Mouse (Mus musculus): ENCODE results near the gene Cfap61. TPM values are rescaled to one million over a fixed set of nuclear protein-coding genes. Genes with fewer than 3 reads are reported as not detected.

The Cfap61 gene
- polyA plus RNA-seq, 1 experiment from 2014 or later: 1.0 TPM

DNA sequence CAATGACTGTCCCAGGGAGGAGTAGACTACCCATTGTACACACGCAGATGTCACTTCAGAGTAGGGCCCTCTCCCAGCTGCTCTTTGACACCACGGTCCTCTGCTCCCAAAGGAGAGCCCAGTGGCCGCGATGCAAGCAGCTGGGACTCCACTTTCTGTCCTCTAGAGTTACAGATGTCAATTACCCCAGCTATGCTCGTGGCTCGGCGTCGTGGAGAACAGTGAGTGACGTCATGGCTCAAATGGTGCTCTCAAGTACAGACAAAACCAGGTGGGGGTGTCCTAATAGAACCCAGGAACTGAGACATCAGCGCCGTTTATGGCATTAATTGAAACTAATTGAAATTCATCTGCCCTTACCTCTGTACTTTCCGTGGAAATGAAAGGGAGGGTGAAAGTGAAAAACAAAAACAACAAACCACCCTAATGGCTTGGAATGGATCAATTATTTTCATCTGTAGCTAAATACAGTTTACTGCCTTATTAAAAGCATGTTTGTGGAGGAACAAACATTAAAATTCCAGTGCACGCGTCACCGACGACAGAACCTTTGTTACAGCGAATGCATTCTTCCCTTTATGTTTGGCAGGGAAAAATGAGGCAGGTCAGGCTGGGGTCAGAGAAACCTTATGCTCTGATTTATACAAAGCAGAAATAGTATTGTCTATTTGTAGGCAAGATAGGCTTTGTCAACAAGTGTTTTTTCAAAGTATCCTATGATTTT is 182.8 kb downstream of the Cfap61 start:
- H3K4me1 ChIP-seq: no peaks in the 10 kb centered on the region
- DNase-seq (ENCODE audit: low spot score): no peak
- H3K4me3 ChIP-seq: no peak overlapping the region
- H3K36me3 ChIP-seq: no peaks in the 10 kb centered on the region
- 72% methylated on average over 17 of the region's 17 CpGs for WGBS
- peaks cover 7% of the 10 kb centered on the region; the same call in 1 of the 2 replicates for H3K27me3 ChIP-seq (ENCODE audit: insufficient read depth, poor library complexity, severe bottlenecking)
- H3K27ac ChIP-seq: no peak overlapping the region
- H3K9me3 ChIP-seq: no peaks in the 10 kb centered on the region

- WGBS: 63% methylated on average over 3 of the region's 3 CpGs
- no peaks in the 10 kb centered on the region for H3K36me3 ChIP-seq
These were observed 183.4 kb downstream of the Cfap61 start for GRCm38 (mm10) chr2:146117915-146118403.

DNA sequence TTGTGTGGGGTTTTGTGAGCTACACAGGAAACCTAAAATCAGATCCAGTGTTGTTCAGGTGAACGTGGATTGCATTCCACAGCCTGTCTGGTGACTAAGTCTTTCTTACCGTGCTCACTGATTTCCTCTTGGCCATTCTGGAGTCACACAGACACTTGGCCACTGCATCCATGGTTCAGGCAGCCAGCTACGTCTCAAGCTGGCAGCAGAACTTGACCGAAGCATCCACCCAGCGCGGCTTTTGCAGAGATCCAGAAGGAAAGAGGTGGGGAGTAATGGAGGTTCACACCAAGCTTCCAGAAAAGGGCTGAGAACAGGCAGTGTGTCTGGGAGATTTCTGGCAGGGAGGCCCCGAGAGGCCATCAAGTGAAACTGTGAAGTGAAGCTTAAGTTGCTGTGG is 187.0 kb downstream of the Cfap61 start:
- Histone ChIP-seq H3K4me3 (no peak overlapping the region), H3K36me3 (no peaks in the 10 kb centered on the region), H3K4me1 (no peaks in the 10 kb centered on the region), H3K9me3 (no peaks in the 10 kb centered on the region), H3K27ac (no peak overlapping the region), H3K27me3 (ENCODE audit: insufficient read depth, poor library complexity, severe bottlenecking) (peaks cover 7% of the 10 kb centered on the region; the same call in 1 of the 2 replicates)
- no peak for DNase-seq (ENCODE audit: low spot score)
- WGBS: 82% methylated on average over 7 of the region's 7 CpGs

More at GRCm38 (mm10) chr2:146117915-146118403, 183.4 kb downstream of the Cfap61 start:
- H3K4me1 ChIP-seq: no peaks in the 10 kb centered on the region
- H3K4me3 ChIP-seq: no peak overlapping the region
- DNase-seq (ENCODE audit: low spot score): no peak
- H3K9me3 ChIP-seq: no peaks in the 10 kb centered on the region
- peaks cover 7% of the 10 kb centered on the region; the same call in 1 of the 2 replicates for H3K27me3 ChIP-seq (ENCODE audit: insufficient read depth, poor library complexity, severe bottlenecking)
- no peak overlapping the region for H3K27ac ChIP-seq

DNA sequence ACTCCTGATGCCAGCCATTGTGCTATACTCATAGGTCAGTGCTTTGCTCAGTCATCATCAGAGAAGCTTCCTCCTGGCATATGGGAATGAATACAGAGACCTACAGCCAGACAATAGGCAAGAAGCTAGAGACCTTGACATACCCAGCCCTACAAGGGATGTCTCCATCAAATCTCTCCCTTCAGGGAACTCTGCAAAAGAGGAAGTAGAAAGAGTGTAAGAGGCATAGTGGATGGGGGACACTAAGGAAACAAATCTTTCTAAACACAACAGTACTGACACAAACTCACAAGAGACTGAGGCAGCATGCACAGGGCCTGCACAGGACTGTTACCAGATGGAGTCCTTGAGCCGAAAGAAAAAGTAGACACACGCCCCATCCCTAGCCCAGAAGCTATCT is 190.5 kb downstream of the Cfap61 start:
- 64% methylated on average over 2 of the region's 2 CpGs for WGBS
- Histone ChIP-seq H3K36me3 (no peaks in the 10 kb centered on the region), H3K27me3 (ENCODE audit: insufficient read depth, poor library complexity, severe bottlenecking) (no peaks in the 10 kb centered on the region), H3K4me3 (no peak overlapping the region), H3K9me3 (no peaks in the 10 kb centered on the region), H3K4me1 (no peaks in the 10 kb centered on the region), H3K27ac (no peak overlapping the region)
- no peak for DNase-seq (ENCODE audit: low spot score)

- WGBS: 87% methylated on average over 6 of the region's 6 CpGs
- Histone ChIP-seq H3K27me3 (ENCODE audit: insufficient read depth, poor library complexity, severe bottlenecking) (no peaks in the 10 kb centered on the region), H3K27ac (no peak overlapping the region), H3K36me3 (no peaks in the 10 kb centered on the region), H3K4me1 (no peaks in the 10 kb centered on the region), H3K4me3 (no peak overlapping the region), H3K9me3 (no peaks in the 10 kb centered on the region)
- no peak for DNase-seq (ENCODE audit: low spot score)
These were observed 194.0 kb downstream of the Cfap61 start for GRCm38 (mm10) chr2:146128622-146129021.

DNA sequence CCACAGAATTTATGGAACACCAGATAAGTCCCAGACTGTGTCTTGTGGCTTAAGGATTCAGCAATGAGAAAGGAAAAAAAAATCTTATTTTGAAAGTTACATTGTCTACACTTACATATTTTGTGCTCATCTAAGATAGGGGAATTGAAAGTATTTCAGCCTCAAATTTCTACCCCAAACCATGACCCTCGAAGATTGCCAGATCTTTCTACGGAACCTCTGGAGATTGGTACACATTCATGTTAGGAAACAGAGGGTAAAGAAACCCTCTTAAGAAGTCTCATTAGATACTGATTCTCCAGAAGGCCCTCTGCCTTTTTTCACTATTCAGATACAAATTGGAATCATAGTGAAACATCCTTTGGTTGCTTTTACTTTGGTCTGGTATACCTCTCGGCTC is 195.9 kb downstream of the Cfap61 start:
- DNase-seq (ENCODE audit: low spot score): no peak
- H3K4me3 ChIP-seq: no peak overlapping the region
- WGBS: 79% methylated on average over 3 of the region's 3 CpGs
- no peaks in the 10 kb centered on the region for H3K36me3 ChIP-seq
- H3K27me3 ChIP-seq (ENCODE audit: insufficient read depth, poor library complexity, severe bottlenecking): no peaks in the 10 kb centered on the region
- no peaks in the 10 kb centered on the region for H3K4me1 ChIP-seq
- H3K9me3 ChIP-seq: peaks cover 4% of the 10 kb centered on the region; the same call in 1 of the 2 replicates
- H3K27ac ChIP-seq: no peak overlapping the region

DNA sequence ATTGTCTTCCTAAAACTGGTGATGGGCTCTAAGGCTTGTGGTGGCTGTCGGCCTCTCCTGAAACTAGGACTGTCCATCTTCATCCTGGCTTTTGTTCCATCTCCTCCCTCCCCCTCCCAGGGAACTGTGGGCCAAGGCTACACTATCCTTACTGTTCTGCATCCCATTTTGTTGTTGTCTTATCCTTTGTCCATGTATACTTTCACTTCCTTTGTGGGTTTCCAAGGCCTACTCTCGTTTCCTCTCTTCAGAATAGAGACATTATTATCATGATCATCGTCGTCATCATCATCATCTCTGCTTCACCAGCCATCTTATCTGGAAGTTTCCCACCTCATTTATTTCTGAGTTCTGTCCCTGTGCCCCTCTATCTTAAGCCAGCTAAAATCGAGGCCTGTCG is 199.7 kb downstream of the Cfap61 start:
- H3K4me3 ChIP-seq: no peak overlapping the region
- DNase-seq (ENCODE audit: low spot score): peak; percentile 64
- 84% methylated on average over 6 of the region's 6 CpGs for WGBS
- H3K27me3 ChIP-seq (ENCODE audit: insufficient read depth, poor library complexity, severe bottlenecking): no peaks in the 10 kb centered on the region
- peaks cover 4% of the 10 kb centered on the region; the same call in 1 of the 2 replicates for H3K9me3 ChIP-seq
- no peaks in the 10 kb centered on the region for H3K4me1 ChIP-seq
- no peaks in the 10 kb centered on the region for H3K36me3 ChIP-seq
- no peak overlapping the region for H3K27ac ChIP-seq

DNA sequence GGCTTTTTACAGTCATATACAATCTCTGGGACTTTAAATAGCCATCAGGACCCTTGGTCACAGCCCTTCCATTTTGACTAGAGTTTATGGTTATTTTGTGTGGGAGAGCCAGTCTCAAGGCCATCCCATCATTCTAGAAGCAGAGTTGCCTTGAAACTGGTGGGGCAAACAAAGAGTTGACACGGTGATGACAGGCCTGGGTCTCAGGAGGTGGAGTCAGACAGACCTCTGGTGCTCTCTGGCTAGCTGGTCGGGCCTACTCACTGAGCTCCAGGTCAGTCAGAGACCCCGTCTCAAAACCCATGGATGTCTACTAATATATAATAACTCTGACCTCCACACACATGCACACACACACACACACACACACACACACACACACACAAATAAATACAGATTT is 206.1 kb downstream of the Cfap61 start:
- WGBS: 82% methylated on average over 3 of the region's 3 CpGs
- no peak overlapping the region for H3K27ac ChIP-seq
- no peaks in the 10 kb centered on the region for H3K27me3 ChIP-seq (ENCODE audit: insufficient read depth, poor library complexity, severe bottlenecking)
- H3K36me3 ChIP-seq: no peaks in the 10 kb centered on the region
- no peaks in the 10 kb centered on the region for H3K9me3 ChIP-seq
- no peaks in the 10 kb centered on the region for H3K4me1 ChIP-seq
- H3K4me3 ChIP-seq: no peak overlapping the region
- peak; percentile 64 for DNase-seq (ENCODE audit: low spot score)

- Histone ChIP-seq H3K9me3 (no peaks in the 10 kb centered on the region), H3K36me3 (no peaks in the 10 kb centered on the region), H3K27me3 (ENCODE audit: insufficient read depth, poor library complexity, severe bottlenecking) (no peaks in the 10 kb centered on the region), H3K4me3 (no peak overlapping the region), H3K4me1 (no peaks in the 10 kb centered on the region), H3K27ac (no peak overlapping the region)
- WGBS: 80% methylated on average over 4 of the region's 4 CpGs
- peak; percentile 54 for DNase-seq (ENCODE audit: low spot score)
These were observed 212.7 kb downstream of the Cfap61 start for GRCm38 (mm10) chr2:146147306-146147705.

DNA sequence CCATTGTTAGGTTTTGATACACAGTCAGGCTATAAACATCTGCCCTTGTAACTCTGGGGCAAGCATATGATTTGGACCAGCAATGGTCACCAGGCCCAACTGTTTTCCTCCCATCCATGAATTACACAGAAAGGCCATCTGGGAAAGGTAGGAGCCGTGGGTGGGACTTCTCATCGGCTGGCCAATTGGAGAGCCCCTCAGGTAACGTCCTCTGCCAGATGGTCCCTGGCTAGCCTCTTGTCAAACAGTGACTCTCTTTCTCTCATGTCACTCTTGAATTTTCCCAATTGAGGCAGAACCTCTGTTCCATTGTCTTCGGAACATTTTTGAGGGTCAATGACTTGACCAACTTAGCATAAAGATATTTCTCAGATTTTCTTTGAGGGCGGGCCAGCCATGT is 213.2 kb downstream of the Cfap61 start:
- Histone ChIP-seq H3K36me3 (no peaks in the 10 kb centered on the region), H3K27me3 (ENCODE audit: insufficient read depth, poor library complexity, severe bottlenecking) (no peaks in the 10 kb centered on the region), H3K4me1 (no peaks in the 10 kb centered on the region), H3K9me3 (no peaks in the 10 kb centered on the region), H3K4me3 (no peak overlapping the region), H3K27ac (no peak overlapping the region)
- WGBS: 86% methylated on average over 5 of the region's 5 CpGs
- peak; percentile 66 for DNase-seq (ENCODE audit: low spot score)

DNA sequence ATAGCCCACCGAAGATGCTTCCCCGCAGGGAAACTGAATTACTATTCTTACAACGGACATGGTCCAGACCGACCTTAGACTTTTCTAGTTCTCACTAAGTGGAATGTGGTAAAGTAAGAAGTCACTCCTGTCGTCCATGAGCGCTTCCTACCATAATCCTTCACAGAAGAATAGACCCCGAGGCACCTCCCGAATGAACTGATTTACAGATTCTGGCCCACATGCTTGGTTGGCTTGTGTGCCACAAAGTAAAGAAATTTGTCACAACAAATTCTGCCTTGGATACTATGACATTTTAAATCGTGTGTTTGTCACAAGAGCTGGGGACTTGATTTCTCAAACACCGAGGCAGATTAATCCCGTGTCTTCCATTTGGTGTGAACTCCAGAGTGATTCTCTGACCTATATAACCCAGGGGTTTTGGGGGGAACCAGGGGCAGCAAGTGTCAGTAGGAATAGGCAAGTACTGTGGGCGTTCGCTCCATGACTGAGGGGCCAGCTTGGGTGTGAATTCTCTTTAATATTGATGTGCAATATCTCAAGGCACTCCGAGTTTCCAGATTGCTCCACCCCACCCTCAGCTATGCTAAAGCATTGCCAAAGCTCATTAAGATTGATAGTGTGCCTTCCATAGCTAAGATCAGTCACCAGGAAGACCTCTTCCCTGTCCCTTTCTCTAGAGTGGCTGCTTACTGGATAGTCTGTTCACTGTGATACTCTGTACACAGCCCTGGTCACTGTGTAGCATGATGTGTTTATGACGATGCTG is 214.8 kb downstream of the Cfap61 start:
- Histone ChIP-seq H3K4me3 (no peak overlapping the region), H3K4me1 (no peaks in the 10 kb centered on the region), H3K27ac (no peak overlapping the region), H3K9me3 (no peaks in the 10 kb centered on the region), H3K27me3 (ENCODE audit: insufficient read depth, poor library complexity, severe bottlenecking) (no peaks in the 10 kb centered on the region), H3K36me3 (no peaks in the 10 kb centered on the region)
- WGBS: 86% methylated on average over 15 of the region's 15 CpGs
- peak; percentile 55 for DNase-seq (ENCODE audit: low spot score)

- 54% methylated on average over 14 of the region's 14 CpGs for WGBS
- Histone ChIP-seq H3K27ac (no peak overlapping the region), H3K4me1 (peaks cover 7% of the 10 kb centered on the region), H3K27me3 (ENCODE audit: insufficient read depth, poor library complexity, severe bottlenecking) (no peaks in the 10 kb centered on the region), H3K9me3 (no peaks in the 10 kb centered on the region), H3K4me3 (no peak overlapping the region), H3K36me3 (no peaks in the 10 kb centered on the region)
- DNase-seq (ENCODE audit: low spot score): peak; percentile 58
These were observed 233.6 kb downstream of the Cfap61 start for GRCm38 (mm10) chr2:146168017-146168803.

All from heart, embryonic 10.5 days (tissue).